Mouse (Mus musculus) small intestine, adult 2 months (tissue): ENCODE measurements around the gene Ror1.

Source experiments
- CTCF ChIP-seq: fragments of 200-500 bp; IDR thresholded peaks from 2 replicates; pipeline ENCODE4 v1.5.1; 2012; ENCODE audit warnings: low read depth, mild to moderate bottlenecking, control low read depth, inconsistent platforms, low read length, moderate library complexity, mixed read lengths; ENCODE audit not compliant: insufficient replicate concordance, insufficient read length; ENCODE audit errors: extremely low read depth
- POLR2A ChIP-seq: fragments of 200-500 bp; IDR thresholded peaks from 2 replicates; pipeline ENCODE4 v1.6.1; 2012; ENCODE audit warnings: low read depth, mild to moderate bottlenecking, control low read depth, inconsistent platforms, low read length, moderate library complexity

GRCm38 (mm10) chr4:100191483-100191882 lies 95.9 kb downstream of the Ror1 start:
- no peak for TF ChIP-seq POLR2A
- TF ChIP-seq CTCF, result no peak
